Mouse (Mus musculus) midbrain, postnatal 0 days (tissue): Measurements from ENCODE around the gene Msantd2. TPM values are rescaled to one million over a fixed set of nuclear protein-coding genes. Genes with fewer than 3 reads are reported as not detected.

Experiments used
- ATAC-seq: fragments of 200-750 bp; cut with Nextera tagmentation; 2 replicates; pipeline ENCODE4 v1.8.0; 2017; ENCODE audit warnings: moderate number of reproducible peaks, mild to moderate bottlenecking, moderate TSS enrichment, moderate library complexity; ENCODE audit not compliant: low FRiP score
- DNase-seq: peaks from one replicate; pipeline ENCODE4 v3.0.0-alpha.2; 2015; ENCODE audit warnings: low spot score
- H3K27ac ChIP-seq: fragments of 300-500 bp; sonication (generic); 2 replicates; pipeline ENCODE4 v1.5.1; 2014; ENCODE audit warnings: low read depth, mild to moderate bottlenecking, low read length, mixed read lengths
- H3K27me3 ChIP-seq: fragments of 300-500 bp; sonication (generic); 2 replicates; pipeline ENCODE4 v1.6.1; 2014; ENCODE audit warnings: low read length, control low read depth, mixed read lengths; ENCODE audit not compliant: insufficient read depth
- H3K36me3 ChIP-seq: fragments of 300-500 bp; sonication (generic); 2 replicates; pipeline ENCODE4 v1.6.1; 2014; ENCODE audit warnings: low read length, control low read depth, mixed read lengths; ENCODE audit not compliant: insufficient read depth
- H3K4me1 ChIP-seq: fragments of 300-500 bp; sonication (generic); 2 replicates; pipeline ENCODE4 v1.6.1; 2014; ENCODE audit warnings: mild to moderate bottlenecking, control low read depth, antibody characterized with exemption, low read length, mixed read lengths; ENCODE audit not compliant: insufficient read depth
- H3K4me2 ChIP-seq: fragments of 300-500 bp; sonication (generic); 2 replicates; pipeline ENCODE4 v1.6.1; 2014; ENCODE audit warnings: low read depth, mild to moderate bottlenecking, low read length, mixed read lengths; ENCODE audit not compliant: poor library complexity, severe bottlenecking
- H3K4me3 ChIP-seq: fragments of 300-500 bp; sonication (generic); 2 replicates; pipeline ENCODE4 v1.5.1; 2014; ENCODE audit warnings: low read depth, mild to moderate bottlenecking, low read length, moderate library complexity
- H3K9ac ChIP-seq: fragments of 300-500 bp; sonication (generic); replicated peaks from 2 replicates; pipeline ENCODE4 v1.6.1; 2014; ENCODE audit warnings: mild to moderate bottlenecking, low read length, moderate library complexity, mixed read lengths; ENCODE audit not compliant: poor library complexity, severe bottlenecking
- H3K9me3 ChIP-seq: fragments of 300-500 bp; sonication (generic); 2 replicates; pipeline ENCODE4 v1.6.1; 2016; ENCODE audit warnings: low read length, control low read depth
- CTCF ChIP-seq: IDR thresholded peaks from 2 replicates; pipeline ENCODE4 v1.5.1; 2016; ENCODE audit warnings: antibody characterized with exemption, mild to moderate bottlenecking
- WGBS: fragments of 180-500 bp; shearing (Covaris S2); extraction: QIAGEN DNeasy Blood & Tissue Kit; methylation state at CpG from one replicate; pipeline ENCODE4 v1.1.7; 2014; 5-methylcytosine and 5-hydroxymethylcytosine counted together
- polyA plus RNA-seq: library from polyadenylated mRNA; unstranded; fragments of >200 nt; fragmentation: Nextera tagmentation; extraction: Ambion mirVana; gene quantifications from 2 replicates; pipeline ENCODE4 v1.2.1, GENCODE M21; 2015
- total RNA-seq: library from RNA; depleted of rRNA; stranded (reverse); fragments of >200 nt; gene quantifications from 2 replicates; pipeline ENCODE4 v1.2.3, GENCODE M21; 2014

The Msantd2 gene
- total and polyA plus RNA-seq, 2 experiments from 2014 or later: 20.5 to 37.0 TPM

- Histone ChIP-seq H3K4me2 (no peak overlapping the region), H3K9ac (no peak overlapping the region), H3K36me3 (no peaks in the 10 kb centered on the region), H3K27ac (no peak overlapping the region), H3K9me3 (no peaks in the 10 kb centered on the region), H3K4me1 (peaks cover 8% of the 10 kb centered on the region), H3K27me3 (peaks cover 10% of the 10 kb centered on the region), H3K4me3 (no peak overlapping the region)
- ATAC-seq: no peak
- TF ChIP-seq CTCF: no peak
- 88% methylated on average over 1 of the region's 1 CpGs for whole genome bisulfite sequencing
- DNase-seq: no peak
These were observed 65.2 kb downstream of the Msantd2 start for GRCm38 (mm10) chr9:37554279-37554678.

GRCm38 (mm10) chr9:37554838-37555748 lies 66.0 kb downstream of the Msantd2 start, which contains the start of gene Siae:
Gene Siae (plus strand): TSS chr9:37555698.
- Histone ChIP-seq H3K27ac (peak within 1 kb of the TSS; percentile 32; the same call in 1 of the 2 replicates), H3K36me3 (no peaks in the 10 kb centered on the region), H3K4me2 (no peak within 1 kb of the TSS), H3K9ac (no peak within 1 kb of the TSS), H3K9me3 (no peaks in the 10 kb centered on the region), H3K27me3 (peaks cover 10% of the 10 kb centered on the region), H3K4me3 (no peak within 1 kb of the TSS), H3K4me1 (peaks cover 8% of the 10 kb centered on the region)
- DNase-seq: peak; percentile 42
- 23% methylated on average over 7 of the region's 7 CpGs for WGBS
- peak; percentile 49 for ATAC-seq
- no peak for TF ChIP-seq CTCF

GRCm38 (mm10) chr9:37556366-37556765 lies 67.2 kb downstream of the Msantd2 start:
- no peak overlapping the region for H3K4me3 ChIP-seq
- H3K27ac ChIP-seq: no peak overlapping the region
- ATAC-seq (no peak), DNase-seq (no peak)
- H3K9ac ChIP-seq: no peak overlapping the region
- 85% methylated on average over 3 of the region's 3 CpGs for WGBS
- no peaks in the 10 kb centered on the region; the same call in 1 of the 2 replicates for H3K27me3 ChIP-seq
- TF ChIP-seq CTCF: no peak
- H3K9me3 ChIP-seq: no peaks in the 10 kb centered on the region
- peaks cover 8% of the 10 kb centered on the region for H3K4me1 ChIP-seq
- no peak overlapping the region for H3K4me2 ChIP-seq
- no peaks in the 10 kb centered on the region for H3K36me3 ChIP-seq

GRCm38 (mm10) chr9:37560617-37561016 lies 71.5 kb downstream of the Msantd2 start:
- H3K36me3 ChIP-seq: no peaks in the 10 kb centered on the region
- H3K27ac ChIP-seq: no peak overlapping the region
- TF ChIP-seq CTCF: no peak
- ATAC-seq (no peak), DNase-seq (no peak)
- H3K9me3 ChIP-seq: no peaks in the 10 kb centered on the region
- WGBS: 81% methylated on average over 2 of the region's 2 CpGs
- H3K9ac ChIP-seq: no peak overlapping the region
- H3K4me2 ChIP-seq: no peak overlapping the region
- H3K4me3 ChIP-seq: no peak overlapping the region
- H3K4me1 ChIP-seq: no peaks in the 10 kb centered on the region; the same call in 1 of the 2 replicates
- no peaks in the 10 kb centered on the region for H3K27me3 ChIP-seq

GRCm38 (mm10) chr9:37563805-37564204 lies 74.7 kb downstream of the Msantd2 start:
- Histone ChIP-seq H3K4me3 (no peak overlapping the region), H3K4me1 (peaks cover 5% of the 10 kb centered on the region; the same call in 1 of the 2 replicates), H3K27me3 (no peaks in the 10 kb centered on the region), H3K9ac (no peak overlapping the region), H3K27ac (no peak overlapping the region), H3K4me2 (no peak overlapping the region), H3K36me3 (no peaks in the 10 kb centered on the region), H3K9me3 (no peaks in the 10 kb centered on the region)
- no peak for TF ChIP-seq CTCF
- no peak for ATAC-seq
- DNase-seq: no peak
- 60% methylated on average over 1 of the region's 1 CpGs for WGBS

GRCm38 (mm10) chr9:37567019-37567418 lies 77.9 kb downstream of the Msantd2 start:
- Histone ChIP-seq H3K27me3 (no peaks in the 10 kb centered on the region), H3K9ac (no peak overlapping the region), H3K4me1 (peaks cover 5% of the 10 kb centered on the region; the same call in 1 of the 2 replicates), H3K36me3 (no peaks in the 10 kb centered on the region), H3K9me3 (no peaks in the 10 kb centered on the region), H3K27ac (no peak overlapping the region), H3K4me3 (no peak overlapping the region), H3K4me2 (no peak overlapping the region)
- TF ChIP-seq CTCF: no peak
- WGBS: 82% methylated on average over 2 of the region's 2 CpGs
- DNase-seq (no peak), ATAC-seq (no peak)
